Mouse (Mus musculus): ENCODE measurements around the gene E2f6. TPM values are rescaled to one million over a fixed set of nuclear protein-coding genes. Genes with fewer than 3 reads are reported as not detected.

E2f6 gene
- polyA plus RNA-seq, 1 experiment from 2014 or later: 77.4 TPM

DNA sequence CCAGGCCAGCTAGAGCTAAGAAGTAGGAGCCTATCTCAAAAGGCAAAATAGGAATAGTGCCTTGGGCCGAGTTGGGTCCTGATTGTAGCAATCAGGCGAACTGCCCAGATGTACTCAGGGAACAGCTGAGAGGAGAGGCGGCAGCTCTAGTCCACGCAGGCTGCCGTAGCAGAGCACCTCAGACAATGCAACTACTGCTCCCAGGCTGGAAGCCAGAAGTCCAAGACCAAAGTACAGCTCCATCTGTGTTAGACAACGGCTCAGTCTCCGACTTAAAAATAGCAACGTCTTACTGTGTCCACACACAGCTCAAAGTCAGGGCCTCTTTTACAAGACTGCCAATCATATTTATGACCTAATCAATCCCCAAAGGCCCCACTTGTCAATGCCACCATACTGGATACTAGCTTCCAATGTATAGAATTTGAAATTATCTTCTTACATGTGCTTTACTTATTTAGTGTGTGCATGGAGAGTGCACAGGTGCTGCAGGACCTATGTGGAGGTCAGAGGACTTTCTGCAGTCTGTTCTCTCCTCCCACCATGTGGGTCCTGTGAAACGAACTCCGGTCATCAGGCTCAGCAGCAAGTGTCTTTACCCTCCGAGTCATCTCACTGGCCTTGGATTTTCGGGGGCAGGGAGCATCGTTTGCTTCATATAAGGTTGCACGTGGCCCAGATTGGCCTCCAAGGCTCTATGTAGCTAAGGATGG lies 29.6 kb upstream of the E2f6 start:
- 89% methylated on average over 14 of the region's 14 CpGs for WGBS
- H3K9ac ChIP-seq: no peak overlapping the region

DNA sequence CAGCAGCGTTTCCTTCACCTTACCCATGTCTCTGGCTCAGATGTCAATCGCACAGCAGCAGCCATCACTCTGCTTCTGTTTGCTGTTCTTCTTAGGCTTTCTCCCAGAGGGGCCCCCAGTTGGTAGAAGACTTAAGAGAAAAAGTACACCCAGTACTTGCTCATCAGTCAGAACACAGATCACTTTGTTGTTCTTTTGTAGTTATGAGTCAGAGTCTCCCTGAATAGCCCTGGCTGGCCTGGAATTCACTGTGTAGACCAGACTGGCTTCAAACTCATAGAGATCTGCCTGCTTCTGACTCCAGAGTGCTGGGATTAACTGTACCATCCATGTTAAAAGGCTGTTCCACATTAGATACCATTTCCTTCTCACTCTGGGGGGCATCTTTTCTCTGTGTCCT lies 22.2 kb upstream of the E2f6 start:
- Histone ChIP-seq H3K27me3 (0 out of 2 replicates have a peak, but pooled peaks cover 4% of the 10 kb centered on the region), H3K36me3 (replicated peaks) (no peaks in the 10 kb centered on the region), H3K27ac (no peak overlapping the region), H3K4me3 (replicated peaks) (no peak overlapping the region), H3K4me1 (peaks cover 17% of the 10 kb centered on the region), H3K9ac (no peak overlapping the region), H3K9me3 (no peaks in the 10 kb centered on the region), H3K4me2 (no peak overlapping the region)
- ATAC-seq (ENCODE audit: low FRiP score): no peak
- WGBS: 54% methylated on average over 2 of the region's 2 CpGs

More for the DNA sequence above, 29.6 kb upstream of the E2f6 start:
- H3K4me2 ChIP-seq: no peak overlapping the region
- no peaks in the 10 kb centered on the region for H3K36me3 ChIP-seq (replicated peaks)
- H3K9me3 ChIP-seq: no peaks in the 10 kb centered on the region
- no peak overlapping the region for H3K27ac ChIP-seq
- no peak for ATAC-seq (ENCODE audit: low FRiP score)
- no peaks in the 10 kb centered on the region for H3K27me3 ChIP-seq
- H3K4me3 ChIP-seq (replicated peaks): no peak overlapping the region
- H3K4me1 ChIP-seq: no peaks in the 10 kb centered on the region

DNA sequence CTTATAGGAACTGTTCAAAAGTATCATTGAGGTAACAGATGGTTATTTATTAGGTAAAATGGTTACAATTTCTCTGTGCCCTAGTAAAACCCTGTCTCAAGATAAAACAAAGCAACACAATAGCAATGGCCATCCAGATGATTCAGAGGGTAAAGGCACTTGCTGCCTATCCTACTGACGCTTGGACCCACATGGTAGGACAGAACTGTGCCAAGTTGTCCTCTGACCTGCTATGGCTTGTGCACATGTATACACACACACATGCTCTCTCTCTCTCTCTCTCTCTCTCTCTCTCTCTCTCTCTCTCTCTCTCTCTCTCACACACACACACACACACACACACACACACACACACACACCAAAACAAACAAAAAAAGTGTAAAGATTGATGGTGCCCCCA lies 21.6 kb upstream of the E2f6 start:
- 0 out of 2 replicates have a peak, but pooled peaks cover 4% of the 10 kb centered on the region for H3K27me3 ChIP-seq
- H3K36me3 ChIP-seq (replicated peaks): no peaks in the 10 kb centered on the region
- WGBS: 17% methylated on average over 1 of the region's 1 CpGs
- peaks cover 17% of the 10 kb centered on the region for H3K4me1 ChIP-seq
- no peak overlapping the region for H3K4me3 ChIP-seq (replicated peaks)
- H3K27ac ChIP-seq: no peak overlapping the region
- no peak overlapping the region for H3K9ac ChIP-seq
- no peak overlapping the region for H3K4me2 ChIP-seq
- H3K9me3 ChIP-seq: no peaks in the 10 kb centered on the region
- no peak for ATAC-seq (ENCODE audit: low FRiP score)

DNA sequence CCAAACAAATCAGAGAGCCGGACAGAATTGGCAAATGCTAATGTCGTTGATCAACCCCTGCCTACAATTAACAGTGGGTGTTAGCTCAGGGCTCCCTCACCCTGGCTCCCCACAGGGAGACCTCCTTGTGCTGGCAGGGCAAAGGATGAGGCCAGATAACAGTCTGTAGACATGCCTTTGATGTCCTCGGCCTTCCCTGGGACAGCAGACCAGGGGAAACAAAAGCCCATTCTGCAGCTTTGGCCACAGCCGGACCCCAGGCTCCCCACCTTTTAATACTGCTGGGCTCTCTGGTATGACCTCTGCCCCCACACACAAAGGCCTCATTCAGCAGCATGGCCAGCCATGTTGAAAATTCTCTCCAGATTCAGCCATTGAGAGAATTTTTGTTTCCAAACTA lies 21.0 kb upstream of the E2f6 start:
- Histone ChIP-seq H3K4me1 (peaks cover 17% of the 10 kb centered on the region), H3K27me3 (0 out of 2 replicates have a peak, but pooled peaks cover 4% of the 10 kb centered on the region), H3K27ac (peak overlapping the region; percentile 59), H3K9ac (no peak overlapping the region), H3K36me3 (replicated peaks) (no peaks in the 10 kb centered on the region), H3K4me3 (replicated peaks) (no peak overlapping the region), H3K4me2 (0 out of 2 replicates have a peak overlapping the region, but pooled peaks have one; percentile 6), H3K9me3 (no peaks in the 10 kb centered on the region)
- 0% methylated on average over 4 of the region's 4 CpGs for WGBS
- peak; percentile 76; the same call in 1 of the 2 replicates for ATAC-seq (ENCODE audit: low FRiP score)

DNA sequence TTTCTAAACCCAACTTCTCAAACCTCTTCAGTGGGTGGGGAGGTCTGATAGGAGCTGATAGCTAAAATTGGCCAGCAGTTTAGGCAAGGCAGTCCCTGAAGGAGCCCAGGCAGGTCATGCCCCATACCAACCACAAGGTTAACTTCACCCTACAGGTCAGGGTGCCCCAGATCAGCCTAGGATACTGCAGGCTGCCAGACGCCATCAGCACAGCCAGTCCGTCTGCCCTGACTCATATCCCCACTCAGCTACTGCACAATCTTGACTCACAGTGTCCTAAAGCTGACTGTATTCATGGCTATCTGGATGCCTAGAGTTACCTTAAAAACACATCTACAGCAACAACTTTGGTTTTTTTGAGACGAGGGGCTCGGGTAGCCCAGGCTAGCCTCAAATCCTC lies 20.3 kb upstream of the E2f6 start:
- Histone ChIP-seq H3K4me3 (replicated peaks) (no peak overlapping the region), H3K27ac (0 out of 2 replicates have a peak overlapping the region, but pooled peaks have one; percentile 46), H3K9ac (no peak overlapping the region), H3K4me2 (no peak overlapping the region), H3K4me1 (peaks cover 17% of the 10 kb centered on the region), H3K36me3 (replicated peaks) (no peaks in the 10 kb centered on the region), H3K9me3 (no peaks in the 10 kb centered on the region), H3K27me3 (0 out of 2 replicates have a peak, but pooled peaks cover 4% of the 10 kb centered on the region)
- 0 out of 2 replicates have a peak, but pooled peaks have one; percentile 36 for ATAC-seq (ENCODE audit: low FRiP score)
- WGBS: 47% methylated on average over 4 of the region's 4 CpGs

DNA sequence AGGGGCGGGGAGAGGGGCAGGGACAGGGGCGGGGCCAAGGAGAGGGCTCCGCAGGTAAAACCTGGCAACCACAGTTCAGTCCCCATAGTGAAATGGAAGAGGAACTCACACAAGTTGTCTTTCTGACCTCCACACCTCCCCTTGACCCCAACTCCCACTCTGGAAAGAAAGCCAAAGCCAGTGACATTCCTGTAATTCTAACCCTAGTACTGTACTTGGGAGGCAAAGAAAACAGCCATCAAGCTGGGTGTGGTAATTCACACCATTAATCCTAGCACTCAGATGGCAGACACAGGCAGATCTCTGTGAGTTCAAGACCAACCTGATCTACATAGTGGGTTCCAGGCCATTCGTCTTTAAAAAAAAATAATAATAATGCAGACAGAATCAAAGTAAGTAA lies 17.4 kb upstream of the E2f6 start:
- H3K36me3 ChIP-seq (replicated peaks): no peaks in the 10 kb centered on the region
- no peak overlapping the region for H3K4me2 ChIP-seq
- no peak for ATAC-seq (ENCODE audit: low FRiP score)
- no peak overlapping the region for H3K4me3 ChIP-seq (replicated peaks)
- no peaks in the 10 kb centered on the region for H3K9me3 ChIP-seq
- H3K9ac ChIP-seq: no peak overlapping the region
- WGBS: 68% methylated on average over 4 of the region's 4 CpGs
- H3K4me1 ChIP-seq: peaks cover 13% of the 10 kb centered on the region
- H3K27ac ChIP-seq: no peak overlapping the region
- H3K27me3 ChIP-seq: 0 out of 2 replicates have a peak, but pooled peaks cover 1% of the 10 kb centered on the region

DNA sequence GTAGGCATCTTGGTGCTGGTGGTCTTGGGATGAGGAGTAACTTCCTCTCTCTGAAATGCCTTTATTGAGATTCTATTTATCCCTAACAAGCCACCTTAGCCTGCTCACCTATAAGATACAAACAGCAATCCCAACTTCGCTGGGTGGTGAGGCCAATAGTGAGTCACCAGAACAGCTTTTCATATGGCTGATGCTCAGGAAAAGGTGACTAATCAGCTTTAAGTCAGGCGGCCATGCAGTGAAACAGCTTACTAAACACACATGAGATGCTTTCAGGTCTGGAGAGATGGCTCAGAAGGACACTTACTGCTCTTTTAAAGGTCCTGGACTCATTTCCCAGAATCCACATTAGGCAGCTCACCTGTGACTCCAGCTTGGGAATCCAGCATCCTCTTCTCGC lies 15.0 kb upstream of the E2f6 start:
- peaks cover 17% of the 10 kb centered on the region; the same call in 1 of the 2 replicates for H3K4me1 ChIP-seq
- H3K36me3 ChIP-seq (replicated peaks): no peaks in the 10 kb centered on the region
- peaks cover 16% of the 10 kb centered on the region; the same call in 1 of the 2 replicates for H3K27me3 ChIP-seq
- H3K9me3 ChIP-seq: no peaks in the 10 kb centered on the region
- no peak for ATAC-seq (ENCODE audit: low FRiP score)
- 84% methylated on average over 3 of the region's 3 CpGs for WGBS
- H3K4me2 ChIP-seq: no peak overlapping the region
- no peak overlapping the region for H3K9ac ChIP-seq
- H3K4me3 ChIP-seq (replicated peaks): no peak overlapping the region
- H3K27ac ChIP-seq: no peak overlapping the region

DNA sequence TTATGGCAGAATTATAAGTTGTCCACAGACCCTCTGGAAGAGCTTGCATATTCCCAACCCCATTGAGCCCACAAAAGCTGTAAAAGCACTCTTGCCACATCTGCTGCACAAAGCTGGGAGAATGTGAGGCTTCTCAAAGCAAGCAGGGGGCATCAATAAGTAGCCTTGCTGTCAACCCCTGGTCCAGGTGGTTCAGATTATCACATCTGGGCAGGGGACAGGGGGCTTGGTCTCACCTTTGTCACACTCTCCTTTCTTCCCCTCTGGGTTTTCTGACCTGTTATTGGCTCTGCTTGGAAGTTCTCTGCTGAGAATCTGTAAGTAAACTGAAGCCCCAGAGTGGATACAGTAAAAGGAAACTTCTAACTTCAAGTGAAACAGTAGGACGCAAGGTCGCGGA lies 11.9 kb upstream of the E2f6 start:
- 54% methylated on average over 3 of the region's 3 CpGs for WGBS
- Histone ChIP-seq H3K27ac (no peak overlapping the region), H3K27me3 (peaks cover 34% of the 10 kb centered on the region), H3K4me2 (0 out of 2 replicates have a peak overlapping the region, but pooled peaks have one; percentile 95), H3K4me1 (peaks cover 29% of the 10 kb centered on the region), H3K36me3 (replicated peaks) (no peaks in the 10 kb centered on the region), H3K9ac (no peak overlapping the region), H3K4me3 (replicated peaks) (no peak overlapping the region), H3K9me3 (no peaks in the 10 kb centered on the region)
- ATAC-seq (ENCODE audit: low FRiP score): no peak

DNA sequence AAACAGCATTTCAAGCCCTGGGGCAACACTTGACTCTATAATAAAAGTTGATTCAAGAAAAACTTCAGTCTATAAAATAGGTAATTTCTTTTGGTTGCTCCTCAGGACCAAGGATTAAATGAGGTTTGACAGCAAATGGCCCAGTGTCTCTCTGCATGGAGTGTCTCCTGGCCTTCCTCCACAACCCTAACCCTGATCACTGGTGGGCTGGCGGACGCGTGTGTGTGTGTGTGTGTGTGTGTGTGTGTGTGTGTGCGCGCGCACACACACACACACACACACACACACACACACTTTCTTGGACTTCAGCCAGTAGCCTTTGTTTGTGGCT lies 10.9 kb upstream of the E2f6 start:
- WGBS: 16% methylated on average over 6 of the region's 6 CpGs
- Histone ChIP-seq H3K4me2 (peak overlapping the region; percentile 95), H3K4me1 (peaks cover 39% of the 10 kb centered on the region), H3K36me3 (replicated peaks) (no peaks in the 10 kb centered on the region), H3K9me3 (no peaks in the 10 kb centered on the region), H3K27ac (no peak overlapping the region), H3K27me3 (peaks cover 34% of the 10 kb centered on the region), H3K4me3 (replicated peaks) (peak overlapping the region; percentile 61), H3K9ac (peak overlapping the region; percentile 72)
- no peak for ATAC-seq (ENCODE audit: low FRiP score)

DNA sequence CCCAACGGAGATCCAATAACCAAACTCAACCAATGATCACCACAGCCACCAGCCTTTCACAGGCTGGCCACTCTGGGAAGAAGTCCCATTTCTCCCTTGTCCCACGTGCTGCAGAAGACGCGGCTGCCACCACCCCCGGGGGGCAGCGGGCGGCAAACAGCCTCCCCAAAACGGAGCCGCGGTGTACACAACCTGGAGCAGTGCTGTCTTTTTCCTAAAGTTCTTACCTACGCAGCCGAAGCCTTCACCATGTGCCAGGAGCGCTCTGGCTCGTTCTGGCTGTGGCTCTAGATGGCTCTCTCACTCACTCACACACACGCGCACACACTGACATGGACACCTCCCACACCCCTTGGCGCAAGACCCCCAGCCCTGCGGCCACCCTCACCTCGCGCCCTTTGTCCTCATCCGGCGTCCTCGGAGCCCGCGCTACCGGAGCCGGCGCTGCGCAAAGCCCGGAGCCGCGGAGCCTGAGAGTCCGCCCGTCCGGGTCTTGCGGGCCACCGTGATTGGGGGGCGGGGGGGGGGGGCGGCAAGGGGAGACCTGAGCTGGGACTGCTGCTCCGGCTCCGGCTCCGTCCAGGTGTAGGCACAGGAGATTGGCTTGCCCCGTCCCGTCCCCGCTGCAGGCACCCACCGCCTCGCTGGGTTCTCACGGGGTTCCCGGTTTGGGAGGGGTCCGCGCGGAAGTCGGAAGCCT lies 10.4 kb upstream of the E2f6 start, which contains the start of gene Greb1:
Gene Greb1 (minus strand): TSS at position 628 of the 700 bp plus-strand sequence.
- H3K4me3 ChIP-seq (replicated peaks): peak within 1 kb of the TSS; percentile 61
- no peaks in the 10 kb centered on the region for H3K9me3 ChIP-seq
- peaks cover 34% of the 10 kb centered on the region for H3K27me3 ChIP-seq
- peak within 1 kb of the TSS; percentile 72 for H3K9ac ChIP-seq
- H3K4me1 ChIP-seq: peaks cover 42% of the 10 kb centered on the region
- no peak within 1 kb of the TSS for H3K27ac ChIP-seq
- ATAC-seq (ENCODE audit: low FRiP score): peak; percentile 68
- H3K36me3 ChIP-seq (replicated peaks): no peaks in the 10 kb centered on the region
- under 1% methylated on average over 51 of the region's 53 CpGs for WGBS
- H3K4me2 ChIP-seq: peak within 1 kb of the TSS; percentile 95

DNA sequence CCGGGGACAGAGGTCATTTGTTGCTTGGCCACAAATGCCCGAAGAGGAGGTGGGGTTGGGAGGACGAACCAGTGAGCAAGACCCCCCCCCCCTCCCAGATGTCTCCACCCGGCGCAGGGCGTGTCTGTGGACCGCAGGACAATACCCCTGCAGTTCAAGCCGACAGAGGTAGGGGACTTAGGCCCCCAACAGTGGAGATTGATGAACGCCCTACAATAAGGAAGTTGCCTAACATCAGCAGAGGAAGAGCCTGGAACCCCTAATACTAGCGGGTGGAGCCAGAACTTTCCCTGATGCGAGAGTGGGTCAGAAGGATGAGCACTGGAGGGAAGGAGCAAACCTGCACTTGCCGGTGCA lies 9.8 kb upstream of the E2f6 start:
- peak; percentile 51 for ATAC-seq (ENCODE audit: low FRiP score)
- Histone ChIP-seq H3K4me3 (replicated peaks) (peak overlapping the region; percentile 61), H3K9ac (peak overlapping the region; percentile 72), H3K4me1 (peaks cover 42% of the 10 kb centered on the region), H3K4me2 (peak overlapping the region; percentile 95), H3K27me3 (peaks cover 36% of the 10 kb centered on the region), H3K36me3 (replicated peaks) (no peaks in the 10 kb centered on the region), H3K27ac (no peak overlapping the region), H3K9me3 (no peaks in the 10 kb centered on the region)
- WGBS: under 1% methylated on average over 12 of the region's 12 CpGs

DNA sequence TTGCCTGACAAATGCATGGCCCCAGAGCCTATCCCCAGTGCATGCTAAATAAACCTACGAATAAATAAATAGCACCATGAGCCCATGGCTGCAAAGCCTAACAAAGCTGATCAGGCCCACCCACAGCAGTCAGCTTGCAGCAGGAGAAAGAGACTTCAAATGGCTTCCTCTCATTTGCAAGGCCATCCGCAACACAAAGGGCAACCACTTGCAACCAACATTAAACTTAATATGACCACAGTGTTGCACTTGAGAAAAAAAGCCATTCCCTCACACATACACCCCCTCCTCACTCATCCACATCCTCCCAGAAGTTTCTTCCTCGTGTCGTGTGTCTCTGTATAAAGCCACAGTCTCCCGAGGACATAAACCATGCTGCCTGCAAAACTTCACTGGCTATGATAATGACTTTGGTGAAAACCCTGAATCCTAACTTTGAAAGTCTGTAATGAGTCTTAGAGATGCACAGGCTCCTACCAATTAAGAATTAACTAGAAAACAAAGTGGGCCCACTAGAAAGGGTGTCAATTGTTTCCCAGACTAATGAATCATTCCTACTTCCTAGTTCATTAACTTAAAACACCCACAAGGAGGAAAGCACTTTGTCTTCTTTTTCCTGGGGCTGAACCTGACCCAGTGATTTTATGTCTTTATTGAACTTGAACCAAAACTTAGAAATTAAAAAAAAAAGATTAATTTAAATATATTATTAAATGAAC lies 7.4 kb upstream of the E2f6 start:
- Histone ChIP-seq H3K36me3 (replicated peaks) (no peaks in the 10 kb centered on the region), H3K27me3 (peaks cover 60% of the 10 kb centered on the region), H3K9ac (no peak overlapping the region), H3K9me3 (no peaks in the 10 kb centered on the region), H3K4me3 (replicated peaks) (no peak overlapping the region), H3K4me1 (peaks cover 42% of the 10 kb centered on the region), H3K4me2 (no peak overlapping the region), H3K27ac (no peak overlapping the region)
- 5% methylated on average over 5 of the region's 5 CpGs for WGBS
- no peak for ATAC-seq (ENCODE audit: low FRiP score)
